Mouse (Mus musculus) cerebellum, adult 2 months (tissue): ENCODE data around the gene Drc7.

Experiments
- CTCF ChIP-seq: fragments of 200-500 bp; IDR thresholded peaks from 2 replicates; pipeline ENCODE4 v1.5.1; 2011; ENCODE audit warnings: low read depth, mild to moderate bottlenecking, control low read depth, low read length, moderate library complexity, borderline replicate concordance; ENCODE audit not compliant: insufficient read depth
- POLR2A ChIP-seq: fragments of 200-500 bp; IDR thresholded peaks from 2 replicates; pipeline ENCODE4 v1.6.1; 2011; ENCODE audit warnings: low read length, control low read depth, borderline replicate concordance; ENCODE audit not compliant: insufficient read depth

GRCm38 (mm10) chr8:95075504-95075903, 20.6 kb downstream of the Drc7 start:
- TF ChIP-seq CTCF, result no peak
- no peak for TF ChIP-seq POLR2A
